Mouse (Mus musculus): ENCODE measurements at regions not wholly inside any gene's neighbourhood (a gene's known extent, or its start where the extent isn't known, plus 50 kb on each side); places are given as distances from the start of the nearest gene placed in this dataset.

- Histone ChIP-seq H3K9ac (no peak overlapping the region), H3K27me3 (no peaks in the 10 kb centered on the region), H3K27ac (no peak overlapping the region), H3K4me1 (replicated peaks) (no peaks in the 10 kb centered on the region), H3K4me2 (no peak overlapping the region), H3K36me3 (no peaks in the 10 kb centered on the region), H3K4me3 (no peak overlapping the region), H3K9me3 (no peaks in the 10 kb centered on the region)
- no peak for ATAC-seq (ENCODE audit: low FRiP score)
These were observed 780.3 kb upstream of the Nudt12 start for GRCm38 (mm10) chr17:59793434-59793833.

DNA sequence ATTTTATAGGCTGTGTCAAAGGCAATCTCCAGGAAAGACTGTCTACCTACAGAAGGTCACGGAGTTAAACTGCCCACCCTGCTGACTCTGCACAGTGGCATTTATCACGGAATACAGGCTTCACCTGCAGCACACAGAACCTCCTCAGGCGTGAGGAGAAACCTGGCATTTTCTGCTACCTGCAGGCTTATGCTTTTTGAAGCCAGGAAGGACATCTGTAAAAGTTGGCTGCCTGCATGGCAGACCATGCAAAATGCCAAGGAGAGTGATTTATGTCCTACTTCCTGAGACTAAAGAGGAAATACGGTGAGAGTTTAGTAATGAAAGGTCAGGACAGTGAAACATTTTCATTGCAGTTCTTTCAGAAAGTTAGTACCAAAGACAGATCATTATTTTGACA is 779.6 kb upstream of the Nudt12 start:
- Histone ChIP-seq H3K27me3 (no peaks in the 10 kb centered on the region), H3K27ac (no peak overlapping the region), H3K4me2 (no peak overlapping the region), H3K4me1 (replicated peaks) (no peaks in the 10 kb centered on the region), H3K9ac (no peak overlapping the region), H3K36me3 (no peaks in the 10 kb centered on the region), H3K9me3 (no peaks in the 10 kb centered on the region), H3K4me3 (no peak overlapping the region)
- ATAC-seq (ENCODE audit: low FRiP score): no peak
- WGBS: 76% methylated on average over 4 of the region's 4 CpGs

DNA sequence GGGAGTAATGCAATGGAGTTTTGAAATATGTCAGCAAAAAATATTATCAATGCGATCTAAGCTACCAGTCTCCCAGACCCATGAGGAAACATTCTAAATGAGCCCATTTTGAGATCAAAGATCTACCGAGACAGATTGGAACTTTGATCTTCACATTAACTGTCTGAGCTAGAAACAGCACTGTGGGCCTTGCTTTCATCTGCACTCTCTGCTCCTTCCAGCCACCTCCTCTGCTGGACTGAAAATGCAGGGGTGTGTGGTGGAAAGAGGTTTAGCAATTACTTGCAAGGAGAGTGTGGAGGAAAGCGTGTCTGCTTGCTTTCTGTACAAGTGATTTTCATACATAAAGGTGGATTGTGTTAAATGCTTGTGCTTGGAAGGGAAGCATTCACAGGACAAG is 760.9 kb upstream of the Nudt12 start:
- Histone ChIP-seq H3K4me2 (no peak overlapping the region), H3K4me1 (replicated peaks) (no peaks in the 10 kb centered on the region), H3K9ac (no peak overlapping the region), H3K9me3 (no peaks in the 10 kb centered on the region), H3K27me3 (no peaks in the 10 kb centered on the region), H3K27ac (no peak overlapping the region), H3K36me3 (no peaks in the 10 kb centered on the region), H3K4me3 (no peak overlapping the region)
- no peak for ATAC-seq (ENCODE audit: low FRiP score)
- WGBS: 72% methylated on average over 3 of the region's 3 CpGs

DNA sequence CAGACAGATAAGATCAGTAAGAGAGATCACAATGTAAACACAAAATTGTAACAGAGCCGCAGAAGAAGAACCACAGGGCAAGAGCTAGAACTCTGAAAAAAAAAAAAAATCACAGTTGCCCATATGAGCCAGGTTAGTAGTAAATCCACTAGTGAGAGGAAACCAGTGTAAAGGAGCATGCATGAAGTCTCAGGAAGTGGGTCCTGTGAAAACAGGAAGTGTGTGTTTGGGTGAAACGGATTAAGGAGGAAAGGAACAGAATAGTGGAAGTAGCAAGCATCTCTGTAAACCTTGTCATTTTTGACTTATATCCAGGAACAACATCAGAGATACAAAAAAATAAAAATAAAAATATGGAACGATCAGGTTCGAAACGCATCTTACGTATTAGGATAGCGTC is 753.4 kb upstream of the Nudt12 start:
- WGBS: 94% methylated on average over 7 of the region's 7 CpGs
- Histone ChIP-seq H3K9me3 (no peaks in the 10 kb centered on the region), H3K27ac (no peak overlapping the region), H3K4me3 (no peak overlapping the region), H3K4me1 (replicated peaks) (no peaks in the 10 kb centered on the region), H3K27me3 (no peaks in the 10 kb centered on the region), H3K9ac (no peak overlapping the region), H3K36me3 (no peaks in the 10 kb centered on the region), H3K4me2 (no peak overlapping the region)
- ATAC-seq (ENCODE audit: low FRiP score): no peak

- Histone ChIP-seq H3K4me3 (no peak overlapping the region), H3K27ac (no peak overlapping the region), H3K9me3 (no peaks in the 10 kb centered on the region), H3K36me3 (no peaks in the 10 kb centered on the region), H3K27me3 (no peaks in the 10 kb centered on the region), H3K4me2 (no peak overlapping the region), H3K4me1 (replicated peaks) (no peaks in the 10 kb centered on the region), H3K9ac (no peak overlapping the region)
- WGBS: 78% methylated on average over 2 of the region's 2 CpGs
- ATAC-seq (ENCODE audit: low FRiP score): no peak
These were observed 751.3 kb upstream of the Nudt12 start for GRCm38 (mm10) chr17:59764486-59764885.

GRCm38 (mm10) chr17:59762068-59762467 is 748.9 kb upstream of the Nudt12 start:
- Histone ChIP-seq H3K4me2 (no peak overlapping the region), H3K9me3 (no peaks in the 10 kb centered on the region), H3K27ac (no peak overlapping the region), H3K9ac (no peak overlapping the region), H3K4me1 (replicated peaks) (no peaks in the 10 kb centered on the region), H3K36me3 (no peaks in the 10 kb centered on the region), H3K27me3 (no peaks in the 10 kb centered on the region), H3K4me3 (no peak overlapping the region)
- ATAC-seq (ENCODE audit: low FRiP score): no peak
- WGBS: 37% methylated on average over 4 of the region's 4 CpGs

DNA sequence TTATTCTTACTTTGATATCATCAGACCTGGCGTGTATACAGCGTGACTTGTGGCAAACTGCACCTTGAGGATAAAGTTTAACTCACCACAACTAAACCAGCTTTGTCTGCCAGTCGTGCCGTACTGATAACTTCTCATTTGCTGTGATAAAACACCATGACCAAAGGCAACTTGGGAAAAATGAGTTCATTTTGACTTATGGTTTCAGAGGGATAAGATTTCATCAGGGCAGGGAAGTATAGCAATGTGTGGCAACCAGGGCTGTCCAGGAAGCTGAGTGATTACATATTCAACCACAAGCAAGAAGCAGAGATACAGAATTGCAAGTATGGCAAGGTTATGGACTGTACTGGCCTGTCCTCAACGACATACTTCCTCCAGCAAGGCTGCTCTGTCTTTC is 747.7 kb upstream of the Nudt12 start:
- Histone ChIP-seq H3K27ac (no peak overlapping the region), H3K4me3 (no peak overlapping the region), H3K9ac (no peak overlapping the region), H3K4me1 (replicated peaks) (no peaks in the 10 kb centered on the region), H3K4me2 (no peak overlapping the region), H3K27me3 (no peaks in the 10 kb centered on the region), H3K9me3 (no peaks in the 10 kb centered on the region), H3K36me3 (no peaks in the 10 kb centered on the region)
- WGBS: 82% methylated on average over 5 of the region's 5 CpGs
- ATAC-seq (ENCODE audit: low FRiP score): no peak

DNA sequence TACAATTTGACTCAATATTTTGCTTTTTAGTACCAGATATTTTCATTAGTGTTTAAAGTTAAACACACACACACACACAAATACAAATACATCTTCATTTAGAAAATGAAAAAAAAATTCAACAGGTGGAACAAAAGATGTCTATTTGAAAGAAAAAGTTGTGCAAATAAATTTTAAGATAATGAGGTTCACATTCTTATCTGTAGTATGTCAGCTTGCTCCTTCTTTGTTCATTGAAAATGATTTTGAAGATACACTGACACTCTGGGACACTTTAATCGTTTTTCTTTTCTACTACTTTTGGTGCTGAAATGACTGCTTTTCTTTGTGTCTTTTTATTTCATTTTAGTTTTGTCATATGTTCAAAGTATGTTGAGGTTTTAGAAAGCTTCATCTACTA is 732.9 kb upstream of the Nudt12 start:
- H3K27ac ChIP-seq: no peak overlapping the region
- 74% methylated on average over 1 of the region's 1 CpGs for WGBS

More for the DNA sequence above, 732.9 kb upstream of the Nudt12 start:
- Histone ChIP-seq H3K27me3 (no peaks in the 10 kb centered on the region), H3K4me3 (no peak overlapping the region), H3K4me2 (no peak overlapping the region), H3K4me1 (replicated peaks) (no peaks in the 10 kb centered on the region), H3K9ac (no peak overlapping the region), H3K9me3 (no peaks in the 10 kb centered on the region), H3K36me3 (no peaks in the 10 kb centered on the region)
- ATAC-seq (ENCODE audit: low FRiP score): no peak
